Mouse (Mus musculus) 3134 (cell line): ENCODE measurements around the gene Cdk13.
A peak's percentile ranks its signal among the peaks of the same experiment; 100 is the strongest.

Experiments used
- DNase-seq: peaks from one replicate; pipeline ENCODE4 v3.0.0-alpha.2; 2011; ENCODE audit warnings: low spot score; ENCODE audit not compliant: insufficient read length; ENCODE audit errors: extremely low read depth

The Cdk13 gene

DNA sequence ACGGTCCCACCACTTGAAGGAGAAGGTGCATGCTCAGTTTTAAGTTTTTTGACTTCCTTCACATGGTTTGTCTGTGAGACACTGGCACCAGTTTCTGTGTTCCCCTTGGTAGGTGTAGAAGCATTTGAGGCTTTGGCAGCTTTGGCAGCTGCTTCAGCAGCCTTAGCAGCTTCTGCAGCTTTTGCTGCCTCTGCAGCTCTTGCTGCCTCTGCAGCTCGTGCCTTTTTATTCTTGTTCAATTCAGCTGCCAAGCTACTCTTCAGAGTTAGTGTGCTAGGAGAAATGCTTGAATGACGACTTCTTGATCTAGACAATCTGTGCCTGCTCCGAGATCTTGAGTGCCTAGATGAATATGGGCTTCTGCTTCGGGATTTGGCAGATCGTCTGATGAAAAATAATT, 32.3 kb downstream of the Cdk13 start:
- no peak for DNase-seq

DNA sequence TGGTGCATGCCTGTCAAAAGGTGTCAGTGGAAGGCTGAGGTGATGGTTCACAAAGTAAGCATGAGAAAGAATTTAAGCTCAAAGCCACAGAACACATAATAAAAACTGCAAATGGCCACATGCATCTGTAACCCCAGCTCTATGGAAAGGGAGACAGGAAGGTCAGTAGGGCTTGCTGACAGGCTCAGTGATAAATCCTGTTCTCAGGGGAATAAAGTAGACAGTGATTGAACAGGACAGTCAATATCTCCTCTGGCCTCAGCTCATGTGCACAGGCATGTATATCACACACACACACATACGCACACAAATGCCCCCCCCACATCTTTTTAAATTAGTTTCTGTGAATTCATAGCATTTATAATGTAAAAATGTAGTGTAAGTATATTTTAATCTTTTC, 42.5 kb downstream of the Cdk13 start:
- DNase-seq, result no peak

DNA sequence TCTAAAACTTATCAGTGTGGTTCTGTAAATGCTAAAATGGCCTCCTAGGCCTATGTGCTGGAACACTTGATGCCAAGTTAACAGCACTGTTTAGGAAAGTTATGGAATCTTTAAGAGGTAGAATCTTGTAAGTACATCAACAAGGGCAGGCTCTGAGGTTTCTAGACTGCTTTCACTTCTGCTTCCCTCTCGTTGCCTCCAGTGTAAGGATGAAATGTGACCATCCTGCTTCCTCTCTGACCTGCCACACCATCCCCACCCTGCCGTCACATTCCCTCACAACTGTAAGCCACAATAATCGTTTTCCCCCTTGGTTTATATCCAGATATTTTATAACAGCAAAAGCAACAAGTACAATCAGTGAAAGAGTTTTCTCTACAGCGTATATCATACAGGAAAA, 49.9 kb downstream of the Cdk13 start:
- DNase-seq, result no peak

DNA sequence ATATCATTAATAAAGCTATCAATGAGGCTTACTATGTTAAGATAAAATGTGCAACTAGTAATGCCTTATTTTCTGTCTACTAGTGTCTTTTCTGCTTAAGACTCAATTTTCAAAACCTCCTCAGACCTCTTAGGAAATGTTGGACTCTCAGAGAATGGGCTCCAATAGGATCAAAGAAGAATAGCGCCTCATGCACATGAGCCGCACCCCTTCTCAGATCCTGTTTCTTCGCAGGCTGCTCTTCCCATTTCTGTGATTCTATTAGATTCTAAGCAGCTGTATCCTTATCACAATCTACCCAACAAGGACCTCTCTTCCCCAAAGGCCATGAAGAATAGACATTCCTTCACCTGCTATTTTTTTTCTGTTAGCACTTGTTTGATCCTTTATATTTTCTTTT, 76.1 kb downstream of the Cdk13 start:
- no peak for DNase-seq

DNA sequence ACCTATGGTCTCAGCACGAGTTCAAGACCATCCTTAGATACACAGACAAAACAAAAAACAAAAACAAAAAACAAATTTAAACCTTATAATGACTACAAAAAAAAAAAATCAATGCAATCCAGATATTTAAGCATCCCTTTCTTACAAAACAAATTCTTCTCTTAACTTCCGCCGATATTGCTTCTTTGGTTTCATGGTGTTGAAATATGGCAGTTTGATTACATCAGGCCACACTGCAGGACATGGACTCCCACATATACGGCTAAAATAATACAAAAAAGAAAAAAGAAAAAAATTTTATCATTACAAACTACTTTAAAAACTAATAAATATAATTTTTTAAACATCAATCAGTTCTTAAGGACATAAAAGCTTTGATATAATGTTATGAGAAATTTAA, 77.0 kb downstream of the Cdk13 start:
- DNase-seq, result no peak

DNA sequence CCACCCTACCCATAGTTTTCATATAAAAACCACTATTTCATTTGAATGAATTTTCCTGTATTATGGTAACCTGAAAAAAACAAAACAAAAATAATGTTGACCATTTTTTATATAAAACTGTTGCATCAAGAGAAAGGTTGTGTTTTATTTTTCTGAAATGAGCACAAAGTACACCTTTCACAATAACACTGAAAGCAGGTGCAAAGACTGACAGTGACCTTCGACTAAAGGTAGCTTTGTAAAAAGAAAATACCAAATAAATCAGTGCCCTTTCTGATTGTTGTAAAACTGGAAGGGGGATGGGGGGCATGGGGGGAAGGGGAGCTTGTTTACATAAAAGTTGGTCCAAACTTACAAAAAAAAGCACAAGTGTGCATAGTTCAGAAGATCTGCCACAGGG, 87.5 kb downstream of the Cdk13 start:
- DNase-seq, result no peak

DNA sequence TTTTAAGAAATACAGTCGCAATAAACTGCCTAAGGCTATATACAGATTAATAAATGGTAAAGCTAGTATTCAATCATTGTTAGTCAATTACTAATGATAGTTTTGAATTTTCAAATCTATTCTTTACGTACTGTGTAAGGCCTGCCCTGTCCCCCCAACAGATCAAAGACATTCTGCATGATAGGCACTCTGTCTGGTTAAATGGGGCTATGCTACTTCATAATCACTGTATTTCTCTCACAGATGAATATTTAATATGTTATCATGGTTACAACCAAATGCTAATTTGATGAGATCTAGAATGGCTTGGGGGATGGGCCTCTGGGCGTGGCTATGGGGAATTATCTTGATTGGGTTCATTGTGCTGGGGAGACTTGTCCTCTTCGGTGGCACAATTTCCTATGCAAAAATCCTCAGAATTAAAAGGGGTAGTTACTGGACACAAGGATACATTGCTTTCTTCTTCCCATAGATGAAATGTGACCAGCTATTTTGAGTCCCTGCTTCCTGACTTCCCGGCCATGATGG, 96.0 kb downstream of the Cdk13 start:
- no peak for DNase-seq

DNA sequence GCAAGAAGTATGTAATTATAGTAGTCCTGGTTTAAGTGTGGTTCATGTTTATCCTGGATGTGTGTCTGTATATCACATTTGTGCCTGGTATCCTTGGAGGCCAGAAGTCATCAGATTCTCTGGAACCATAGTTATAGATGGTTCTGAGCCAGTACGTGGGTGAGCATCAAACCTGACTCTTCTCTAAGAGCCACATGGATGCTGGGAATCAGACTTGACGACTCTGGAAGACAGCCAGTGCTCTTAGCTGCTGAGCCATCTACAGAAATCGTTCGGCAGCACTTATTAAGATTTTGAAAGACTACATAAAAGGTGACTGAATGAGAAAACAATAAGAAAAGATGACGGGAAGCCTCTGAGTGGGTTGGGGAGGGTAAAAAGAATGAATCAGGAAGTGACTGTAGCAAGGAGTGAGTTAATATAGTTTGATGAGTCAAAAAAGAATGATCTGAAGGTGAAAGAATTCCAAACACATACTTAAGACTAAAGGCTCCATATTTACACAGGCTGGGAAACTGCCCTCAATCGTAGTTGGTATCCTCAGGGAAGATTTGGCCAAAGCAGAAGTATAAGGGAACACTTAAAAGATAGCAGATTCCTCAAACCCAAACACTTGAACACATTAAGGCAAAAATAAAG, 99.6 kb downstream of the Cdk13 start:
- DNase-seq, result peak; percentile 14

DNA sequence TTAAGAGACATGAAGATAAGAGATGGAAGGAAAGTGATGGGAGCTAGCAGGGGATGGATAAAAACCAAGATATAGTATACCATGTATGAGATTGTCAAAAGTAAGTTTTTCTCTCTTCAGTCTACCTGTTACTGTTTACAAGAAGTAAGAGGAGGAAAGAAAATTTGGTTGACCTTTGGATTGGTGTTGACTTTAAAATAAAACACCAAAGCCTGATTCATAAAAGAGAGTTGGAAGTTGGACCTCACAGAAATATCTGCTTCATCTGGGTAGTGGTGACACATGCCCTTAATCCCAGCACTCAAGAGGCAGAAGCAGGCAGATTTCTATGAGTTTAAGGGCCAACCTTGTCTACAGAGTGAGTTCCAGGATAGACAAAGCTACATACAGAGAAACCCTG, 102.6 kb downstream of the Cdk13 start:
- DNase-seq, result no peak

DNA sequence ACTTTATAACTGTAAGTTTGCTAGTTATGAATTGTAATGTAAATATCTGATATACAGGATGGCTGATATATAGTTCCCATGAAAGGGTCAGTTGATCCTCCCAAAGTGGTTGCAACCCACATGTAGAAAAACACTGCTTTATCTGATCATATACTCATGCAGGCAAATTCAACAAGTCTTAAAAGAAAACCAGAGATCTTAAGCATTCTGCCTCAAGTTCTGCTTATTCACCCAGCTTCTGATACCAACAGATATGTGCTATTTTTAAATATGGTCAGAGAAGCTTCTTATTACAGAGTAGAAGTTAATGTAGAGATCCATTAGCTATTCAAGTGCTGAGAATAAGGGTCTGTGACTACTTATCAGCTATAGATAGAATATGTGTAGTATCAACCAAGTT, 103.6 kb downstream of the Cdk13 start:
- no peak for DNase-seq

DNA sequence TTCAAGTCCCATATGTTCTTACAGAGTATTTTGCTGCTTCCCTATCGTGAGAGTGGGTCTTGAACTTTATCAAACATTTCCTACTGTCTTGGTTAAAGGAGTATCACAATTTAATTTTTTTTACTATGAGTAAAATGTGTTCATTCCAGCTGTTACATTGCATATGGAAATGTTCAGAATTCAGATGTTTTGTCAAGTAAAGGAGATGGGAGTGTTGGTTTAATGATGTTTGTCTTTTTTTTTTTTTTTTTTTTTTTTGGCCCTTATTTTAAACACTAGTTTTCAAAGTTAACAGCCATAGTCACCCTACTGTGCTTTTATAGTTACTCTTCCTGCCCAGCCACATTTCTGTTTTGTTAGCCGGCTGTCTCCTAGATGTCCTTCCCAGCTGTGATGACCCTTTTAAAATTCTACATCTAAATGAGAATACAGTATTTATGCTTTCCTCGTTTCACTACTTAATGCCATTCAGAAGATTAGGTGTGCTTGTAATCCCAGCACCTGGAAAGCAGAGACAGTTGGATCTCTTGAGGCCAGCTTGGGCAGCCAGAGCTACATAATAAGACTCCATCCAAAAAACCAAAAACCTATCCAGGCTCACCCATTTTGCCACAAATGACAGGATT, 104.7 kb downstream of the Cdk13 start:
- no peak for DNase-seq

DNA sequence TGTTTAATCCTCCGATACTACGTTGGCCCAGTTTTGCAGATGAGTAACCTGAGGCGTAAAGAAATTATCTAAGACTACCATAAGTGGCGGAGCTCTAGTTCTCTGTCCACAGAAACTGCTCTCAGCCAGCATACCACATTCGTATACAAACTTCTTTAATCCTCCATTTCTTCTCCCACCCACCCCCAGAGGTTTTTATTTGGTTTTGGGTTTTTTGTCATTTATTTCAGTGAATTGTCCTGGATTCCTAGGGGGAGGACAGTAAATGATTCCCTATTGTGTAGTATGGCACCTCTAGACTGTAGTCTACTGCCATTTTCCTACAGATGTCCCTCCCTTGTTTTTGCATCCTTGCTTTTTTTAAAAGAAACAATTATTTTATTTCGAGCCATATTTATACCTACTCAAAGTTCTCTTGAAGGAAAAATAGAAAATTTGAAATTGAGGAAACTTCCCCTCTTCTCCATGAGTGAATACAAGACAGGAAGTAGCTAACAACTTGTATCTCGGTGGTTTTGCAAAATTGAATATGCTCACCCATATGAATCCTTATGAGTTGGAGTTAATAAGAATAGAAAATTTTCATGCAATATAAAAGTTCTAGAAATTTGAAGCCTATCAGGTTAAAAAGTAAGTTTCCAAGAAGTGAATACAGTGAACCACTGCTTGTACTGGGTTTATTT, 108.9 kb downstream of the Cdk13 start:
- DNase-seq, result no peak

DNA sequence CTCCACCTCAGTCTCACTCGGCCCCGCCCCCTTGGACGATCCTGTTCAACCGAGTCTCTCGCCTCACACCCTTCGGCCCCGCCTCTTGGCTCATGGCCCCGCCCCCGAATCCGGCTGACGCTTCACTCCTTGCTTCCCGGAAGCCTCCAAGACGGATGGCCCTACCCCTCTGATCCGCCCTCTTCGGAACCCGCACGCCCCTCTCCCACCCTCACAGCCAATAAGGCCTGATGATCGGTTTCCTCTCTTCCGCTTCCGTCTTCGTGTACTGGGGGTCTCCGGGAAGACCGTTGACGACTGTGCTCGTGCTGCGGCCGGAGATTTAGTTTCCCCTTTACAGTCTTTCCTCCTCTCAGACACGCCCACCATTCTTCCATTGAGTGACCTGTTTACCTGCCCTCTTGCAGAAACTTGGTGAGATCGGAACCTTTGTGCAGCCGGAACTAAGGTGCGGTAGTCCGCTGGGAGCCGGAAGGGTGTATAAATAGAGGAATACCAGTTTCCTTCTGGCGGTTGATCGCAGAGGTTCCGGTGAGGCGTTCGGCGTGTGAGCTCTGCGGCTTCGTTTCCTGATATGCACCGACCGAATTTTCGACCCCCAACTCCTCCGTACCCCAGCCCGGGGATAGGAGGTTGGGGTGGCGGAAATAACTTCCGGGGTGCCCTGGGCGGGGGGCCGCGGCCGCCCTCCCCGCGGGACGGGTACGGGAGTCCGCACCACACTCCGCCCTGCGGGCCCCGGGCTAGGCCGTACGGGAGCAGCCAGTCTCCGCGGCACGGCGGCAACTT, 109.8 kb downstream of the Cdk13 start, which contains the start of the genes Mplkip and Sugct:
Gene Mplkip (plus strand): TSS at position 282 of the 789 bp plus-strand sequence.
Gene Sugct (minus strand): TSS at position 643 of the 789 bp plus-strand sequence.
- peak; percentile 100 for DNase-seq

DNA sequence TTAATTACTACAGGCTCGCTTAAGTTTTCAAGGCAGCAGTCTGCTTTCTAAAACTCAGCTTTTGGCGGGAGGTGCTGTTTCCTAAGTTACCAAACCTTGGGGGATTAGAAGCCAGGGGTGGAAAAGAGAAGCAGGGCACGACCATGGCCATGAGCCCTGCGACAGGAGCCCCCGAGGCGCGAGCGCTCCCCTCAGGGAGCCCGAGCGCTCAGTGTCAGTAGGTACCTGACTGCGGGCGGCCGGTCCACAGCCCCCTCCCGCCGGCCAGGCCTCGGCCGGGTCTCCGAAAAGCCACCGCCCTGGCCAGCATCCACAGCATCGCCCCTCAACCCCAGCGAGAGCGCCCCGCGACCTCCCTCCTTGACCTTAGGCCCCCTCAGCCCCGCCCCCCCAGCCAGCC, 110.5 kb downstream of the Cdk13 start:
- DNase-seq, result peak; percentile 79

DNA sequence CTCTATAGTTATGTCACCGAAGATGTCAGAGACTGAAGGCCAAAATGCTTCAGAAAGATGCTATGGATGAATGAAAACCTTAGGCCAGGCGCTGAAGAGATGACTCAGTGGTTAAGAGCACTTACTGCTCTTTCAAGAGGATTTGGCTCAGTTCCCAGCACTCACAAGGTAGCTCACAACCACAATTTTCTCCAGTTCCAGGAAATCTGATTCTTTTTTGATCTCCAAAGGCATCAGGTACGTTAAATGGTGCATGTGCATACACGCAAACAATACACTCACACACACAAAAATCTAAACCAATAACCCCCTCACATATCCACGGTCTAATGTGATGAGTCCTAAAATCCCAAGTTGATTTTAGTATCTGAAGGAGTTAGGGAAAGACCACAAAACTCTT, 111.1 kb downstream of the Cdk13 start:
- peak; percentile 50 for DNase-seq

DNA sequence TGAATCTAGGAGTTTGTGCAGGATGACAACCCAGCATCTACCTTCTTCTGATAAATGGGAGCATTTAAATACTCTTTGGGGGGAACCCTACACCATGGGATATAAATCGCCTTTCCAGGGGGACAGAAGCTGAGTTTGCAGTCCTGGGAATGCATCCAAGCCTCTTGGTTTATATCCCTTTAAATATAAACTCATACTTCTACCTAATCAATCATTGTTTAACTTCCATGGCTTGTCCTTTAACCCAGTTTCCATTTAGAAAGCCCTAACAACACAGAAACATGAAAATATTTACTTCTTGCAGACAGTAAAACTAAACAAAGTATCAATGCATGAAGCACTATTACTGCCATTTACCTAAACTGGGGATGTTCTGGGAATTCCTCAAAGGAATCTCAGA, 113.5 kb downstream of the Cdk13 start:
- no peak for DNase-seq

DNA sequence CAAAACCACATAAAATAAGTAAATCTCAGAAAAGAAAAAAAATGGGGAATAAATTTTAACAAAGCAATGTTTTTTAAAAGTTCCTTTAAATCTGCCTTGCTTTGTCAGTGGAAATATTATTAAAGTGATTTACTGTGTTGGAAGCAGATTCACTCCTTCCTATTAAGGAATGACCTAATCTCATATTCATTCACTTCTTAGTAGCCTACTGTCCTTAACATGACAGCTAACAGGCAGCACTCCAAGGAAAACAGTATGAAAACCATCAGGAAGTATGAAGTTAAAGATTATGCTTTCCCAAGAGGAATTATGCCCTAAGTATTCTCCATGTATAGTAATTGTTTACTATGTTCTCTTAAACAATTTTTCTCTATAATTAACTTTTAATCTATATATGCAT, 114.2 kb downstream of the Cdk13 start:
- peak; percentile 6 for DNase-seq

DNA sequence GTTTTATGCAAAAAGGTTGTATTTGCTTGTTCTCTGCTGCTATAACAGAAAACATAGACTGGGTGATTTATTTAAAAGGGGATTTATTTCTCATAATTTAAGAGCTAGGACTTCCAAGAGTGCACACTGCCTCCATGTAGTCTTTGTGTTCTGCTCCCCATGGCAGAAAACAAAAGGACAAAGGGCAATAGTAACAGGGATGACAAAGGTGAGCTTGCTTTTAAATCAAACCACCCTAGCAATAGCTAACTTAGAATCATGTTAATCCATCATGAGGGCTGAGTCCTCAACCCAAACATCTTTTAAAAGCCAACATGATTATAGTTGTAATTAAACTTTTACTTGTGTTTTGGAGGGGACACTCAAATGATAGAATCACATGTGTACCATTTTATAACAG, 115.4 kb downstream of the Cdk13 start:
- no peak for DNase-seq

DNA sequence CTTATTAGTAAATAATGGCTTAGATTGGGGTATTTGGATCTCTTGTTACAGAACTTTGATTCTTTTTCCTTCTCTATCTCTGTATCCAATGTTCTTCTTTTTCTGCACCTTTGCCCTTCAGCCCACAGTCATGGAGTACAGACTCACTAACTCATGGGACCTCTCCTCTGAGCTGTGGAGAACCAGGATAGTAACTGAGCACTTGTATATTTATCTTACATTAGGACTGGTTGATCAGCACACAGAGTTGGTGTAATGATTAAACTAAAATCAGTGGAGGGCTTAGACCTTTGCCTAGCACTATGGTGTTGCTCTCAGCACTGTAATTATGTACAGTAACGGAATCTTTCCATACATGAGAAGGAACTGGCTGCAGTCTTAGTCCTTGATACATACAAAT, 133.8 kb downstream of the Cdk13 start:
- DNase-seq, result no peak

DNA sequence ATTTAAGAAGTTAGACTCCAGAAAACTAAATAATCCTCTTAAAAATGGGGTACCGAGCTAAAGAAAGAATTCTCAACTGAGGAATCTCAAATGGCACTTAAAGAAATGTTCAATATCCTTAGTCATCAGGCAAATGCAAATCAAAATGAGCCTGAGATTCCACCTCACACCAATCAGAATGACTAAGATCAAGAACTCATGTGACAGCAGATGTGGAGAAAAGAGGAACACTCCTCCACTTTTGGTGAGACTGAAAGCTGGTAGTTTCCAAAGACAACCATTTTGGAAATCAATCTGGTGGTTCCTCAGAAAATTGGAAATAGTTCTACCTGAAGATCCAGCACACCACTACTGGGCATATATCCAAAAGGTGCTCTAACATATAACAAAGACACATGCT, 137.5 kb downstream of the Cdk13 start:
- no peak for DNase-seq
